Mouse (Mus musculus) small intestine, adult 2 months (tissue): Measurements from ENCODE around the gene Dydc2. TPM values are rescaled to one million over a fixed set of nuclear protein-coding genes. Genes with fewer than 3 reads are reported as not detected.

Experiments
- H3K27ac ChIP-seq: fragments of 200-500 bp; 2 replicates; pipeline ENCODE4 v1.5.1; 2012; ENCODE audit warnings: low read depth, low read length, control low read depth, inconsistent platforms; ENCODE audit not compliant: insufficient read depth
- H3K27me3 ChIP-seq: fragments of 200-500 bp; 2 replicates; pipeline ENCODE4 v1.6.1; 2012; ENCODE audit warnings: mild to moderate bottlenecking, moderate library complexity, low read length, inconsistent platforms; ENCODE audit not compliant: control insufficient read depth, insufficient read depth
- H3K36me3 ChIP-seq: fragments of 200-500 bp; 2 replicates; pipeline ENCODE4 v1.6.1; 2012; ENCODE audit warnings: mild to moderate bottlenecking, low read length, control low read depth, inconsistent platforms; ENCODE audit not compliant: control insufficient read depth, insufficient read depth
- H3K4me1 ChIP-seq: fragments of 200-500 bp; 2 replicates; pipeline ENCODE4 v1.6.1; 2012; ENCODE audit warnings: low read length, inconsistent platforms, mixed read lengths; ENCODE audit not compliant: control insufficient read depth, insufficient read depth, insufficient read length
- H3K4me3 ChIP-seq: fragments of 200-500 bp; 2 replicates; pipeline ENCODE4 v1.5.1; 2012; ENCODE audit warnings: low read depth, mild to moderate bottlenecking, control low read depth, inconsistent platforms, low read length, moderate library complexity
- CTCF ChIP-seq: fragments of 200-500 bp; IDR thresholded peaks from 2 replicates; pipeline ENCODE4 v1.5.1; 2012; ENCODE audit warnings: low read depth, mild to moderate bottlenecking, control low read depth, inconsistent platforms, low read length, moderate library complexity, mixed read lengths; ENCODE audit not compliant: insufficient replicate concordance, insufficient read length; ENCODE audit errors: extremely low read depth
- POLR2A ChIP-seq: fragments of 200-500 bp; IDR thresholded peaks from 2 replicates; pipeline ENCODE4 v1.6.1; 2012; ENCODE audit warnings: low read depth, mild to moderate bottlenecking, control low read depth, inconsistent platforms, low read length, moderate library complexity
- WGBS: fragments of 180-500 bp; shearing (Covaris S2); methylation state at CpG from one replicate; pipeline ENCODE4 v1.1.7; 2018; 5-methylcytosine and 5-hydroxymethylcytosine counted together
- polyA plus RNA-seq: library from polyadenylated mRNA; depleted of rRNA; stranded (reverse); fragments of >200 nt; gene quantifications from 2 replicates; pipeline ENCODE4 v1.2.3, GENCODE M21; 2012; rRNA removed

The Dydc2 gene
- not detected in 2 replicates for polyA plus RNA-seq

GRCm38 (mm10) chr14:41069108-41069507 is at the start of gene Dydc2:
Gene Dydc2 (minus strand): TSS chr14:41069208.
- Histone ChIP-seq H3K36me3 (no peaks in the 10 kb centered on the region), H3K27ac (no peak within 1 kb of the TSS), H3K27me3 (no peaks in the 10 kb centered on the region), H3K4me1 (no peaks in the 10 kb centered on the region), H3K4me3 (no peak within 1 kb of the TSS)
- TF ChIP-seq CTCF (no peak), POLR2A (no peak)

- H3K4me3 ChIP-seq, result no peak overlapping the region
- no peak for TF ChIP-seq POLR2A
- TF ChIP-seq CTCF, result no peak
Measured at GRCm38 (mm10) chr14:41116271-41116670, 47.3 kb upstream of the Dydc2 start.

GRCm38 (mm10) chr14:41112944-41113343 is 43.9 kb upstream of the Dydc2 start:
- no peak overlapping the region for H3K4me3 ChIP-seq
- H3K27me3 ChIP-seq, result no peaks in the 10 kb centered on the region
- H3K4me1 ChIP-seq, result no peaks in the 10 kb centered on the region
- no peaks in the 10 kb centered on the region for H3K36me3 ChIP-seq
- no peak overlapping the region for H3K27ac ChIP-seq
- no peak for TF ChIP-seq CTCF
- TF ChIP-seq POLR2A, result no peak
- 55% methylated on average over 4 of the region's 4 CpGs for WGBS

More at GRCm38 (mm10) chr14:41116271-41116670, 47.3 kb upstream of the Dydc2 start:
- 69% methylated on average over 3 of the region's 3 CpGs for WGBS
- H3K4me1 ChIP-seq, result no peaks in the 10 kb centered on the region
- no peak overlapping the region for H3K27ac ChIP-seq
- no peaks in the 10 kb centered on the region for H3K27me3 ChIP-seq
- no peaks in the 10 kb centered on the region for H3K36me3 ChIP-seq

GRCm38 (mm10) chr14:41111031-41111668 is 42.1 kb upstream of the Dydc2 start:
- no peaks in the 10 kb centered on the region for H3K27me3 ChIP-seq
- H3K4me1 ChIP-seq, result no peaks in the 10 kb centered on the region
- 60% methylated on average over 7 of the region's 7 CpGs for WGBS
- no peak overlapping the region for H3K27ac ChIP-seq
- TF ChIP-seq POLR2A (no peak), CTCF (no peak)
- no peaks in the 10 kb centered on the region for H3K36me3 ChIP-seq
- H3K4me3 ChIP-seq, result no peak overlapping the region

- no peaks in the 10 kb centered on the region for H3K36me3 ChIP-seq
- no peaks in the 10 kb centered on the region for H3K27me3 ChIP-seq
- H3K4me3 ChIP-seq, result 0 out of 2 replicates have a peak within 1 kb of the TSS, but pooled peaks have one; percentile 3
- no peak within 1 kb of the TSS for H3K27ac ChIP-seq
- H3K4me1 ChIP-seq, result no peaks in the 10 kb centered on the region
- no peak for TF ChIP-seq CTCF
- TF ChIP-seq POLR2A, result no peak
- WGBS, result 50% methylated on average over 10 of the region's 10 CpGs
Measured at GRCm38 (mm10) chr14:41104853-41105444, 35.9 kb upstream of the Dydc2 start, which contains the start of gene Mat1a. Gene Mat1a (plus strand): TSS chr14:41105035.

GRCm38 (mm10) chr14:41102269-41102668 is 33.3 kb upstream of the Dydc2 start:
- 46% methylated on average over 2 of the region's 2 CpGs for WGBS
- no peak for TF ChIP-seq CTCF
- TF ChIP-seq POLR2A, result no peak
- H3K36me3 ChIP-seq, result no peaks in the 10 kb centered on the region
- no peak overlapping the region for H3K27ac ChIP-seq
- H3K4me3 ChIP-seq, result no peak overlapping the region
- H3K27me3 ChIP-seq, result no peaks in the 10 kb centered on the region
- H3K4me1 ChIP-seq, result no peaks in the 10 kb centered on the region

- H3K4me3 ChIP-seq, result no peak overlapping the region
- WGBS, result 65% methylated on average over 5 of the region's 5 CpGs
- no peaks in the 10 kb centered on the region for H3K36me3 ChIP-seq
- H3K4me1 ChIP-seq, result no peaks in the 10 kb centered on the region
- no peaks in the 10 kb centered on the region for H3K27me3 ChIP-seq
- no peak overlapping the region for H3K27ac ChIP-seq
- no peak for TF ChIP-seq POLR2A
- TF ChIP-seq CTCF, result no peak
Measured at GRCm38 (mm10) chr14:41101242-41101641, 32.2 kb upstream of the Dydc2 start.
